ENCODE assay signal across 23 mouse cellular contexts in genomic region chr12:99253562-99253961, GRCm38 (mm10).
A peak's percentile ranks its signal among the peaks of the same experiment; 100 is the strongest.
DNase-seq lines count a peak whose midpoint lies in the region; ATAC-seq lines count a peak whose summit lies in the region.
"Had no signal": no experiment of that assay in that cellular context is flagged by ENCODE, and none has a peak within 500 bp of the region (broad histone marks: within the 10 kb centered on the region; RNA-seq: fewer than 3 reads in every experiment).

No protein-coding gene starts in this region.

- no peaks in the 10 kb centered on the region for H3K36me3 ChIP-seq in forebrain, embryonic 12.5 days (replicated peaks)
- H3K36me3 ChIP-seq in forebrain, embryonic 11.5 days (ENCODE audit: control insufficient read depth, insufficient read depth, low read length) = no peaks in the 10 kb centered on the region
- H3K36me3 ChIP-seq in hindbrain, embryonic 14.5 days (replicated peaks; ENCODE audit: control insufficient read depth, insufficient read depth) = no peaks in the 10 kb centered on the region
- peaks cover 5% of the 10 kb centered on the region; the same call in 1 of the 2 replicates for H3K36me3 ChIP-seq in hindbrain, embryonic 10.5 days
- H3K36me3 ChIP-seq in forebrain, embryonic 15.5 days = no peaks in the 10 kb centered on the region
- no peaks in the 10 kb centered on the region for H3K36me3 ChIP-seq in neural tube, embryonic 15.5 days
- H3K36me3 ChIP-seq: embryonic facial prominence, embryonic 12.5 days; embryonic facial prominence, embryonic 15.5 days; intestine, embryonic 15.5 days had no signal

- H3K9ac ChIP-seq in forebrain, embryonic 12.5 days = no peak overlapping the region
- H3K9ac ChIP-seq in forebrain, embryonic 11.5 days (ENCODE audit: low read length) = no peak overlapping the region
- no peak overlapping the region for H3K9ac ChIP-seq in hindbrain, embryonic 14.5 days
- no peak overlapping the region for H3K9ac ChIP-seq in forebrain, embryonic 15.5 days (replicated peaks)
- H3K9ac ChIP-seq in neural tube, embryonic 15.5 days (replicated peaks) = no peak overlapping the region
- H3K9ac ChIP-seq: embryonic facial prominence, embryonic 12.5 days; embryonic facial prominence, embryonic 15.5 days; intestine, embryonic 15.5 days had no signal

- no peaks in the 10 kb centered on the region for H3K27me3 ChIP-seq in forebrain, embryonic 12.5 days
- no peaks in the 10 kb centered on the region for H3K27me3 ChIP-seq in forebrain, embryonic 11.5 days (ENCODE audit: control insufficient read depth, insufficient read depth, low read length)
- no peaks in the 10 kb centered on the region for H3K27me3 ChIP-seq in hindbrain, embryonic 14.5 days (ENCODE audit: control insufficient read depth, insufficient read depth, low read length)
- H3K27me3 ChIP-seq in hindbrain, embryonic 10.5 days (ENCODE audit: insufficient read depth, poor library complexity, severe bottlenecking) = no peaks in the 10 kb centered on the region
- H3K27me3 ChIP-seq in forebrain, embryonic 15.5 days = no peaks in the 10 kb centered on the region
- H3K27me3 ChIP-seq in neural tube, embryonic 15.5 days (replicated peaks) = no peaks in the 10 kb centered on the region
- H3K27me3 ChIP-seq: embryonic facial prominence, embryonic 12.5 days; embryonic facial prominence, embryonic 15.5 days; intestine, embryonic 15.5 days had no signal

- no peak overlapping the region for H3K27ac ChIP-seq in forebrain, embryonic 12.5 days
- H3K27ac ChIP-seq in forebrain, embryonic 11.5 days (ENCODE audit: low read depth, low read length) = no peak overlapping the region
- peak overlapping the region; percentile 20; the same call in 1 of the 2 replicates for H3K27ac ChIP-seq in hindbrain, embryonic 14.5 days
- H3K27ac ChIP-seq in hindbrain, embryonic 10.5 days = no peak overlapping the region
- H3K27ac ChIP-seq in forebrain, embryonic 15.5 days (replicated peaks) = peak overlapping the region; percentile 32; the same call in 1 of the 2 replicates
- H3K27ac ChIP-seq in neural tube, embryonic 15.5 days (replicated peaks) = no peak overlapping the region
- H3K27ac ChIP-seq: embryonic facial prominence, embryonic 12.5 days; embryonic facial prominence, embryonic 15.5 days; heart, adult 2 months; intestine, embryonic 15.5 days had no signal

- ATAC-seq in forebrain, embryonic 12.5 days (ENCODE audit: low FRiP score) = 0 out of 2 replicates have a peak, but pooled peaks have one; percentile 25
- ATAC-seq in forebrain, embryonic 11.5 days (replicated peaks; ENCODE audit: low FRiP score) = no peak
- ATAC-seq in hindbrain, embryonic 14.5 days (ENCODE audit: low FRiP score) = no peak
- ATAC-seq in forebrain, embryonic 15.5 days (replicated peaks) = 0 out of 2 replicates have a peak, but pooled peaks have one; percentile 46
- ATAC-seq in neural tube, embryonic 15.5 days (ENCODE audit: low FRiP score) = peak; percentile 43; the same call in 1 of the 2 replicates
- ATAC-seq: activated CD4-positive, CD25-positive, alpha-beta regulatory T cell, adult 4 months; hindbrain, embryonic 16.5 days; intestine, embryonic 15.5 days had no signal

- H3K4me1 ChIP-seq in forebrain, embryonic 12.5 days = peaks cover 9% of the 10 kb centered on the region
- H3K4me1 ChIP-seq in forebrain, embryonic 11.5 days (replicated peaks; ENCODE audit: control insufficient read depth, insufficient read depth, low read length) = no peaks in the 10 kb centered on the region
- peaks cover 21% of the 10 kb centered on the region for H3K4me1 ChIP-seq in hindbrain, embryonic 14.5 days (replicated peaks; ENCODE audit: control insufficient read depth, insufficient read depth, low read length)
- peaks cover 12% of the 10 kb centered on the region for H3K4me1 ChIP-seq in hindbrain, embryonic 10.5 days (replicated peaks)
- H3K4me1 ChIP-seq in forebrain, embryonic 15.5 days = peaks cover 29% of the 10 kb centered on the region
- H3K4me1 ChIP-seq in neural tube, embryonic 15.5 days = peaks cover 34% of the 10 kb centered on the region

- no peaks in the 10 kb centered on the region for H3K9me3 ChIP-seq in forebrain, embryonic 12.5 days
- no peaks in the 10 kb centered on the region for H3K9me3 ChIP-seq in forebrain, embryonic 11.5 days (ENCODE audit: control insufficient read depth, low read length)
- H3K9me3 ChIP-seq in hindbrain, embryonic 14.5 days (ENCODE audit: control insufficient read depth, low read length) = 0 out of 2 replicates have a peak, but pooled peaks cover 3% of the 10 kb centered on the region
- H3K9me3 ChIP-seq in hindbrain, embryonic 10.5 days = no peaks in the 10 kb centered on the region
- H3K9me3 ChIP-seq in forebrain, embryonic 15.5 days = no peaks in the 10 kb centered on the region
- no peaks in the 10 kb centered on the region for H3K9me3 ChIP-seq in neural tube, embryonic 15.5 days (replicated peaks)
- H3K9me3 ChIP-seq: embryonic facial prominence, embryonic 12.5 days; embryonic facial prominence, embryonic 15.5 days; intestine, embryonic 15.5 days had no signal

- no peak overlapping the region for H3K4me3 ChIP-seq in forebrain, embryonic 12.5 days (replicated peaks)
- H3K4me3 ChIP-seq in forebrain, embryonic 11.5 days (ENCODE audit: low read depth, low read length) = no peak overlapping the region
- no peak overlapping the region for H3K4me3 ChIP-seq in hindbrain, embryonic 14.5 days (replicated peaks; ENCODE audit: low read length)
- no peak overlapping the region for H3K4me3 ChIP-seq in hindbrain, embryonic 10.5 days
- no peak overlapping the region for H3K4me3 ChIP-seq in forebrain, embryonic 15.5 days
- no peak overlapping the region for H3K4me3 ChIP-seq in neural tube, embryonic 15.5 days (replicated peaks)
- H3K4me3 ChIP-seq: embryonic facial prominence, embryonic 12.5 days; embryonic facial prominence, embryonic 15.5 days; heart, adult 2 months; intestine, embryonic 15.5 days had no signal

- DNase-seq in forebrain, embryonic 11.5 days (ENCODE audit: low spot score) = no peak
- no peak for DNase-seq in hindbrain, embryonic 14.5 days (ENCODE audit: low spot score)
- no peak for DNase-seq in hindbrain, embryonic 10.5 days (ENCODE audit: low spot score)
- no peak for DNase-seq in layer of hippocampus, adult 9-10 months (ENCODE audit: low spot score)
- DNase-seq in retina, embryonic 14.5 days (ENCODE audit: low spot score) = no peak
- DNase-seq: adrenal gland, adult 8-10 months; adrenal gland, postnatal 25 days; cerebellum, adult 18-20 months; cerebellum, adult 9-10 months; cerebellum, postnatal 25 days; gastrocnemius, postnatal 10 days; gastrocnemius, postnatal 36 days; heart, adult 2 months; kidney, adult 11 months had no signal

- WGBS in forebrain, embryonic 12.5 days = 67% methylated on average over 10 of the region's 10 CpGs
- 77% methylated on average over 10 of the region's 10 CpGs for WGBS in forebrain, embryonic 11.5 days
- WGBS in hindbrain, embryonic 14.5 days = 68% methylated on average over 10 of the region's 10 CpGs
- 87% methylated on average over 10 of the region's 10 CpGs for WGBS in hindbrain, embryonic 10.5 days
- 54% methylated on average over 10 of the region's 10 CpGs for WGBS in forebrain, embryonic 15.5 days
- 44% methylated on average over 10 of the region's 10 CpGs for WGBS in neural tube, embryonic 15.5 days

- no peak overlapping the region for H3K4me2 ChIP-seq in forebrain, embryonic 12.5 days
- no peak overlapping the region for H3K4me2 ChIP-seq in forebrain, embryonic 11.5 days (ENCODE audit: low read depth, low read length, severe bottlenecking)
- no peak overlapping the region for H3K4me2 ChIP-seq in hindbrain, embryonic 14.5 days (replicated peaks)
- H3K4me2 ChIP-seq in forebrain, embryonic 15.5 days (replicated peaks) = no peak overlapping the region
- H3K4me2 ChIP-seq in neural tube, embryonic 15.5 days = no peak overlapping the region
- H3K4me2 ChIP-seq: embryonic facial prominence, embryonic 12.5 days; embryonic facial prominence, embryonic 15.5 days; heart, embryonic 11.5 days; intestine, embryonic 15.5 days had no signal

Comparison
In these comparisons a context has a peak if more than half of its experiments do, and no peak if none do; other contexts are left out.
1. ATAC-seq: peak in forebrain, embryonic 12.5 days (single experiment), forebrain, embryonic 15.5 days (single experiment) and neural tube, embryonic 15.5 days (single experiment); none in forebrain, embryonic 11.5 days (single experiment) and hindbrain, embryonic 14.5 days (single experiment).
2. H3K27ac ChIP-seq: peak in hindbrain, embryonic 14.5 days (single experiment) and forebrain, embryonic 15.5 days (single experiment); none in forebrain, embryonic 12.5 days (single experiment), forebrain, embryonic 11.5 days (single experiment), hindbrain, embryonic 10.5 days (single experiment) and neural tube, embryonic 15.5 days (single experiment).